Comparison of ENCODE assay signal across 9 mouse cellular contexts in genomic region chr5:122286191-122286590, GRCm38 (mm10). TPM values are rescaled to one million over a fixed set of nuclear protein-coding genes. Genes with fewer than 3 reads are reported as not detected.
DNase-seq lines count a peak whose midpoint lies in the region; ATAC-seq and TF ChIP-seq lines count a peak whose summit lies in the region.
"Had no signal": no experiment of that assay in that cellular context is flagged by ENCODE, and none has a peak within 500 bp of the region (broad histone marks: within the 10 kb centered on the region; RNA-seq: fewer than 3 reads in every experiment).

No protein-coding gene starts in this region.

- H3K4me1 ChIP-seq in liver, adult 2 months (ENCODE audit: control insufficient read depth, insufficient read depth, low read length) = peaks cover 19% of the 10 kb centered on the region
- H3K4me1 ChIP-seq in forebrain, embryonic 14.5 days (ENCODE audit: control insufficient read depth, insufficient read depth, low read length) = peaks cover 9% of the 10 kb centered on the region
- peaks cover 16% of the 10 kb centered on the region for H3K4me1 ChIP-seq in limb, embryonic 13.5 days
- H3K4me1 ChIP-seq in stomach, embryonic 16.5 days (ENCODE audit: control insufficient read depth, insufficient read depth, low read length) = peaks cover 25% of the 10 kb centered on the region; the same call in 1 of the 2 replicates

- H3K9ac ChIP-seq in liver, adult 2 months (ENCODE audit: low read depth, low read length) = 0 out of 2 replicates have a peak overlapping the region, but pooled peaks have one; percentile 44
- no peak overlapping the region for H3K9ac ChIP-seq in forebrain, embryonic 14.5 days (ENCODE audit: low read length)
- H3K9ac ChIP-seq in limb, embryonic 13.5 days = no peak overlapping the region
- 0 out of 2 replicates have a peak overlapping the region, but pooled peaks have one; percentile 94 for H3K9ac ChIP-seq in stomach, embryonic 16.5 days (ENCODE audit: low read length)

- no peaks in the 10 kb centered on the region for H3K9me3 ChIP-seq in forebrain, embryonic 14.5 days (replicated peaks; ENCODE audit: control insufficient read depth, low read length)
- H3K9me3 ChIP-seq in limb, embryonic 13.5 days = 0 out of 2 replicates have a peak, but pooled peaks cover 3% of the 10 kb centered on the region
- H3K9me3 ChIP-seq in stomach, embryonic 16.5 days (replicated peaks; ENCODE audit: control insufficient read depth, low read length) = no peaks in the 10 kb centered on the region

- no peak for TF ChIP-seq POLR2A in liver, adult 2 months (IDR thresholded peaks at IDR 0.05; ENCODE audit: extremely low read depth, insufficient read depth, low read length)

- no peaks in the 10 kb centered on the region for H3K27me3 ChIP-seq in liver, adult 2 months (ENCODE audit: control insufficient read depth, insufficient read depth, low read length)
- no peaks in the 10 kb centered on the region for H3K27me3 ChIP-seq in forebrain, embryonic 14.5 days (replicated peaks; ENCODE audit: control insufficient read depth, insufficient read depth, low read length)
- no peaks in the 10 kb centered on the region for H3K27me3 ChIP-seq in limb, embryonic 13.5 days
- H3K27me3 ChIP-seq in stomach, embryonic 16.5 days (ENCODE audit: control insufficient read depth, insufficient read depth, low read length) = no peaks in the 10 kb centered on the region

- peak overlapping the region; percentile 64 for H3K4me2 ChIP-seq in forebrain, embryonic 14.5 days (ENCODE audit: low read length)
- peak overlapping the region; percentile 100 for H3K4me2 ChIP-seq in limb, embryonic 13.5 days (replicated peaks)
- H3K4me2 ChIP-seq in stomach, embryonic 16.5 days (ENCODE audit: low read depth, low read length) = peak overlapping the region; percentile 83

- DNase-seq in liver, adult 2 months (ENCODE audit: extremely low read depth, low read depth, low spot score) = no peak
- no peak for DNase-seq in liver
- no peak for DNase-seq in forebrain, embryonic 14.5 days (ENCODE audit: low spot score)
- no peak for DNase-seq in frontal cortex, adult 2 months (ENCODE audit: extremely low spot score in 1 of 2, low spot score in 1 of 2)
- DNase-seq in ovary, postnatal 36 days (ENCODE audit: low spot score) = no peak
- DNase-seq: gastrocnemius, postnatal 10 days had no signal

- H3K27ac ChIP-seq in liver, adult 2 months (replicated peaks; ENCODE audit: insufficient read depth, low read depth, low read length) = no peak overlapping the region
- H3K27ac ChIP-seq in forebrain, embryonic 14.5 days (ENCODE audit: low read depth, low read length) = no peak overlapping the region
- no peak overlapping the region for H3K27ac ChIP-seq in limb, embryonic 13.5 days
- no peak overlapping the region for H3K27ac ChIP-seq in stomach, embryonic 16.5 days (ENCODE audit: low read length)

- no peak for TF ChIP-seq CTCF in liver, adult 2 months (IDR thresholded peaks at IDR 0.05; ENCODE audit: low read depth, low read length)

- H3K36me3 ChIP-seq in liver, adult 2 months (ENCODE audit: control insufficient read depth, insufficient read depth, low read length) = no peaks in the 10 kb centered on the region
- H3K36me3 ChIP-seq in forebrain, embryonic 14.5 days (ENCODE audit: control insufficient read depth, insufficient read depth, low read length) = peaks cover 7% of the 10 kb centered on the region; the same call in 1 of the 2 replicates
- peaks cover 22% of the 10 kb centered on the region; the same call in 1 of the 2 replicates for H3K36me3 ChIP-seq in limb, embryonic 13.5 days
- H3K36me3 ChIP-seq in stomach, embryonic 16.5 days (ENCODE audit: control insufficient read depth, insufficient read depth, low read length) = no peaks in the 10 kb centered on the region

- H3K4me3 ChIP-seq in liver, adult 2 months (ENCODE audit: insufficient read depth, low read depth, low read length) = peak overlapping the region; percentile 22; the same call in 1 of the 2 replicates
- 0 out of 2 replicates have a peak overlapping the region, but pooled peaks have one; percentile 94 for H3K4me3 ChIP-seq in forebrain, embryonic 14.5 days (ENCODE audit: low read depth, low read length)
- H3K4me3 ChIP-seq in limb, embryonic 13.5 days = 0 out of 2 replicates have a peak overlapping the region, but pooled peaks have one; percentile 96
- H3K4me3 ChIP-seq in stomach, embryonic 16.5 days (replicated peaks; ENCODE audit: low read length) = peak overlapping the region; percentile 73

- peaks cover 30% of the 10 kb centered on the region for H3K79me2 ChIP-seq in liver, adult 2 months (ENCODE audit: control insufficient read depth, insufficient read depth, low read length)

- 89% methylated on average over 10 of the region's 10 CpGs for WGBS in liver, adult 2 months
- WGBS in forebrain, embryonic 14.5 days = 87% methylated on average over 10 of the region's 10 CpGs
- 88% methylated on average over 10 of the region's 10 CpGs for WGBS in limb, embryonic 13.5 days
- 80% methylated on average over 10 of the region's 10 CpGs for WGBS in stomach, embryonic 16.5 days

- ATAC-seq in forebrain, embryonic 14.5 days = no peak
- no peak for ATAC-seq in limb, embryonic 13.5 days (ENCODE audit: low FRiP score, low read depth)
- no peak for ATAC-seq in stomach, embryonic 16.5 days (ENCODE audit: insufficient read depth, low FRiP score)
- ATAC-seq in cerebellum, adult (ENCODE audit: insufficient number of reproducible peaks, low FRiP score, low TSS enrichment) = no peak

RNA-seq across cellular contexts. Expression of gene Pptc7, which starts 2.0 kb away (rescaled TPM):
- 16.3 and 17.6 TPM in 2 replicates for total RNA-seq in liver, adult 2 months (2014; rRNA removed)
- 8.7 and 9.5 TPM in 2 replicates for polyA plus RNA-seq in liver, adult 2 months (2012; rRNA removed)
- 5.2 and 5.9 TPM in 2 replicates for polyA plus RNA-seq in forebrain, embryonic 14.5 days (2014; fragmentation: Nextera tagmentation; extraction: Ambion mirVana)
- polyA plus RNA-seq in limb, embryonic 13.5 days (2015; fragmentation: Nextera tagmentation; extraction: Ambion mirVana) = 8.5 and 8.8 TPM in 2 replicates
- 8.0 and 8.3 TPM in 2 replicates for polyA plus RNA-seq in stomach, embryonic 16.5 days (2015; fragmentation: Nextera tagmentation; extraction: Ambion mirVana)
- 30.5 and 31.4 TPM in 2 replicates for polyA plus RNA-seq in frontal cortex, adult 2 months (2012; rRNA removed)

RNA-seq across cellular contexts. Expression of gene Tctn1, which starts 21.9 kb away (rescaled TPM):
- 1.6 and 1.9 TPM in 2 replicates for total RNA-seq in liver, adult 2 months (2014; rRNA removed)
- polyA plus RNA-seq in liver, adult 2 months (2012; rRNA removed) = 3.5 and 5.9 TPM in 2 replicates
- polyA plus RNA-seq in forebrain, embryonic 14.5 days (2014; fragmentation: Nextera tagmentation; extraction: Ambion mirVana) = 3.5 and 3.6 TPM in 2 replicates
- 5.7 and 5.8 TPM in 2 replicates for polyA plus RNA-seq in limb, embryonic 13.5 days (2015; fragmentation: Nextera tagmentation; extraction: Ambion mirVana)
- 5.0 and 7.2 TPM in 2 replicates for polyA plus RNA-seq in stomach, embryonic 16.5 days (2015; fragmentation: Nextera tagmentation; extraction: Ambion mirVana)
- 39.5 and 46.5 TPM in 2 replicates for polyA plus RNA-seq in frontal cortex, adult 2 months (2012; rRNA removed)

Comparison
In these comparisons a context has a peak if more than half of its experiments do, and no peak if none do; other contexts are left out.
1. H3K4me3 ChIP-seq: peak in every context shown above with its lines; median percentile 96 in limb, embryonic 13.5 days; 94 in forebrain, embryonic 14.5 days; 73 in stomach, embryonic 16.5 days; 22 in liver, adult 2 months.
2. H3K9ac ChIP-seq: peak in liver, adult 2 months (single experiment) and stomach, embryonic 16.5 days (single experiment); none in forebrain, embryonic 14.5 days (single experiment) and limb, embryonic 13.5 days (single experiment).
3. Peak in every context shown above with its lines, with median percentiles within 50 percentile points of each other: H3K4me2 ChIP-seq.